Mouse (Mus musculus) myocyte (in vitro differentiated cells): ENCODE measurements around the gene Tacr2. TPM values are rescaled to one million over a fixed set of nuclear protein-coding genes. Genes with fewer than 3 reads are reported as not detected.
A peak's percentile ranks its signal among the peaks of the same experiment; 100 is the strongest.

ENCODE experiments used
- H3K27me3 ChIP-seq: one replicate; pipeline ENCODE4 v1.6.1; 2011; ENCODE audit not compliant: control insufficient read depth, insufficient read depth, insufficient read length
- H3K36me3 ChIP-seq: one replicate; pipeline ENCODE4 v1.6.1; 2011; ENCODE audit not compliant: control insufficient read depth, insufficient read depth
- H3K4me2 ChIP-seq: one replicate; pipeline ENCODE4 v1.6.1; 2011; ENCODE audit warnings: low read depth, control low read depth
- H3K4me3 ChIP-seq: one replicate; pipeline ENCODE4 v1.5.1; 2011; ENCODE audit warnings: mild to moderate bottlenecking, control low read depth, moderate library complexity
- H3K79me2 ChIP-seq: one replicate; pipeline ENCODE4 v1.6.1; 2011; ENCODE audit not compliant: control insufficient read depth, insufficient read depth
- H3ac ChIP-seq: one replicate; pipeline ENCODE4 v1.6.1; 2011; ENCODE audit not compliant: control insufficient read depth, insufficient read length
- CEBPB ChIP-seq: IDR thresholded peaks from 2 replicates; pipeline ENCODE4 v1.6.1; 2011; ENCODE audit warnings: mild to moderate bottlenecking, moderate library complexity; ENCODE audit not compliant: poor library complexity, insufficient read depth, severe bottlenecking
- E2F4 ChIP-seq: IDR thresholded peaks from one replicate; pipeline ENCODE4 v1.6.1; 2011; ENCODE audit warnings: mild to moderate bottlenecking, control low read depth, moderate library complexity; ENCODE audit not compliant: insufficient read depth
- MAX ChIP-seq: IDR thresholded peaks from one replicate; pipeline ENCODE4 v1.6.1; 2011; ENCODE audit warnings: low read depth, mild to moderate bottlenecking, control low read depth
- MYOD1 ChIP-seq, 3 experiments: IDR thresholded peaks; one replicate each; pipeline ENCODE4 v1.6.1; 2011; ENCODE audit warnings: control low read depth in 2 of 3, low read depth in 2 of 3, mild to moderate bottlenecking in 2 of 3, moderate library complexity in 1 of 3; ENCODE audit not compliant: insufficient read length in 2 of 3, control insufficient read depth in 1 of 3
- MYOG ChIP-seq, 3 experiments: IDR thresholded peaks; one replicate each; pipeline ENCODE4 v1.6.1; 2011; ENCODE audit warnings: control low read depth in 2 of 3, low read depth in 2 of 3, mild to moderate bottlenecking in 2 of 3; ENCODE audit not compliant: insufficient read length in 2 of 3, control insufficient read depth in 1 of 3, insufficient read depth in 1 of 3
- POLR2A ChIP-seq: IDR thresholded peaks from one replicate; pipeline ENCODE4 v1.6.1; 2011; ENCODE audit warnings: low read depth, mild to moderate bottlenecking, control low read depth, moderate library complexity; ENCODE audit not compliant: insufficient read length
- POLR2AphosphoS2 ChIP-seq: IDR thresholded peaks from one replicate; pipeline ENCODE4 v1.6.1; 2011; ENCODE audit warnings: low read depth, control low read depth; ENCODE audit not compliant: insufficient read length
- REST ChIP-seq: IDR thresholded peaks from one replicate; pipeline ENCODE4 v1.6.1; 2011; ENCODE audit warnings: mild to moderate bottlenecking, control low read depth, moderate library complexity; ENCODE audit not compliant: insufficient read depth, insufficient read length
- SRF ChIP-seq: IDR thresholded peaks from one replicate; pipeline ENCODE4 v1.6.1; 2011; ENCODE audit warnings: low read depth; ENCODE audit not compliant: control insufficient read depth, insufficient read length
- TCF12 ChIP-seq: IDR thresholded peaks from one replicate; pipeline ENCODE4 v1.6.1; 2011; ENCODE audit warnings: mild to moderate bottlenecking, control low read depth; ENCODE audit not compliant: poor library complexity, insufficient read depth, severe bottlenecking
- TCF3 ChIP-seq: IDR thresholded peaks from one replicate; pipeline ENCODE4 v1.6.1; 2011; ENCODE audit warnings: low read depth, control low read depth; ENCODE audit not compliant: insufficient read length
- USF1 ChIP-seq: IDR thresholded peaks from one replicate; pipeline ENCODE4 v1.6.1; 2011; ENCODE audit warnings: low read depth, mild to moderate bottlenecking, control low read depth, moderate library complexity
- polyA plus RNA-seq: library from polyadenylated mRNA; unstranded; fragments of >200 nt; fragmentation: generic; extraction: Trizol; gene quantifications from one replicate; pipeline ENCODE4 v1.2.1, GENCODE M21; 2012; ENCODE audit warnings: missing spikeins

The Tacr2 gene
- polyA plus RNA-seq, 1 experiment = 0.05 TPM

- no peak overlapping the region for H3K4me2 ChIP-seq
- no peaks in the 10 kb centered on the region for H3K36me3 ChIP-seq
- H3K4me3 ChIP-seq = no peak overlapping the region
- no peaks in the 10 kb centered on the region for H3K27me3 ChIP-seq
- no peak overlapping the region for H3ac ChIP-seq
- no peaks in the 10 kb centered on the region for H3K79me2 ChIP-seq
- TF ChIP-seq CEBPB = no peak
These were observed 13.6 kb upstream of the Tacr2 start for GRCm38 (mm10) chr10:62238688-62239087.

GRCm38 (mm10) chr10:62239270-62239669 lies 13.0 kb upstream of the Tacr2 start:
- no peak overlapping the region for H3K4me3 ChIP-seq
- TF ChIP-seq USF1 = peak; percentile 9
- TF ChIP-seq REST = no peak
- TF ChIP-seq TCF12 = no peak
- TF ChIP-seq POLR2AphosphoS2 = no peak
- H3ac ChIP-seq = no peak overlapping the region
- H3K79me2 ChIP-seq = no peaks in the 10 kb centered on the region
- no peaks in the 10 kb centered on the region for H3K36me3 ChIP-seq
- no peaks in the 10 kb centered on the region for H3K27me3 ChIP-seq
- no peak overlapping the region for H3K4me2 ChIP-seq

GRCm38 (mm10) chr10:62242358-62242757 lies 9.9 kb upstream of the Tacr2 start:
- TF ChIP-seq TCF12 = no peak
- TF ChIP-seq MYOD1 (IDR thresholded peaks at IDR 0.05; ENCODE audit: control insufficient read depth in 1 of 3, insufficient read length in 2 of 3, low read depth in 2 of 3) = no peak
- TF ChIP-seq CEBPB = no peak
- Histone ChIP-seq H3K4me2 (no peak overlapping the region), H3K27me3 (no peaks in the 10 kb centered on the region), H3K79me2 (no peaks in the 10 kb centered on the region), H3K36me3 (no peaks in the 10 kb centered on the region), H3K4me3 (no peak overlapping the region), H3ac (no peak overlapping the region)

GRCm38 (mm10) chr10:62242896-62243295 lies 9.3 kb upstream of the Tacr2 start:
- no peaks in the 10 kb centered on the region for H3K36me3 ChIP-seq
- no peak overlapping the region for H3ac ChIP-seq
- TF ChIP-seq TCF12 = no peak
- TF ChIP-seq E2F4 = no peak
- no peak for TF ChIP-seq MAX
- TF ChIP-seq MYOD1 (IDR thresholded peaks at IDR 0.05; ENCODE audit: control insufficient read depth in 1 of 3, insufficient read length in 2 of 3, low read depth in 2 of 3) = no peak
- TF ChIP-seq MYOG (IDR thresholded peaks at IDR 0.05; ENCODE audit: control insufficient read depth in 1 of 3, insufficient read depth in 1 of 3, insufficient read length in 2 of 3, low read depth in 2 of 3) = no peak
- TF ChIP-seq CEBPB = no peak
- TF ChIP-seq TCF3 = no peak
- TF ChIP-seq REST = no peak
- no peak for TF ChIP-seq POLR2A
- no peak for TF ChIP-seq USF1
- no peak for TF ChIP-seq SRF
- no peak for TF ChIP-seq POLR2AphosphoS2
- no peak overlapping the region for H3K4me2 ChIP-seq
- H3K4me3 ChIP-seq = no peak overlapping the region
- no peaks in the 10 kb centered on the region for H3K79me2 ChIP-seq
- H3K27me3 ChIP-seq = no peaks in the 10 kb centered on the region

GRCm38 (mm10) chr10:62244067-62244466 lies 8.2 kb upstream of the Tacr2 start:
- Histone ChIP-seq H3K79me2 (no peaks in the 10 kb centered on the region), H3K4me3 (no peak overlapping the region), H3ac (no peak overlapping the region), H3K36me3 (no peaks in the 10 kb centered on the region), H3K4me2 (no peak overlapping the region), H3K27me3 (no peaks in the 10 kb centered on the region)
- TF ChIP-seq E2F4 (no peak), MYOD1 (IDR thresholded peaks at IDR 0.05; ENCODE audit: control insufficient read depth in 1 of 3, insufficient read length in 2 of 3, low read depth in 2 of 3) (no peak), POLR2AphosphoS2 (no peak), MAX (no peak)

GRCm38 (mm10) chr10:62247156-62247555 lies 5.1 kb upstream of the Tacr2 start:
- Histone ChIP-seq H3ac (no peak overlapping the region), H3K4me2 (no peak overlapping the region), H3K79me2 (no peaks in the 10 kb centered on the region), H3K36me3 (no peaks in the 10 kb centered on the region), H3K27me3 (no peaks in the 10 kb centered on the region), H3K4me3 (no peak overlapping the region)
- TF ChIP-seq CEBPB = no peak
- no peak for TF ChIP-seq MYOG (IDR thresholded peaks at IDR 0.05; ENCODE audit: control insufficient read depth in 1 of 3, insufficient read depth in 1 of 3, insufficient read length in 2 of 3, low read depth in 2 of 3)
- no peak for TF ChIP-seq POLR2AphosphoS2
- TF ChIP-seq SRF = no peak
- no peak for TF ChIP-seq TCF12
- TF ChIP-seq USF1 = no peak
- TF ChIP-seq REST = no peak
- no peak for TF ChIP-seq POLR2A
- TF ChIP-seq MYOD1 (IDR thresholded peaks at IDR 0.05; ENCODE audit: control insufficient read depth in 1 of 3, insufficient read length in 2 of 3, low read depth in 2 of 3) = no peak
- TF ChIP-seq E2F4 = no peak
- no peak for TF ChIP-seq MAX
- no peak for TF ChIP-seq TCF3
